ENCODE assay signal across 8 mouse cellular contexts in genomic region chr6:61180756-61181191, GRCm38 (mm10). TPM values are rescaled to one million over a fixed set of nuclear protein-coding genes. Genes with fewer than 3 reads are reported as not detected.
DNase-seq lines count a peak whose midpoint lies in the region; ATAC-seq and TF ChIP-seq lines count a peak whose summit lies in the region.

No protein-coding gene starts in this region.

- intact Hi-C loops in heart, adult 2 months (cut with DNase I) = loop anchor here (10.0 kb wide), 1 partner anchor 114 kb away; no protein-coding TSS in a partner anchor

- peak overlapping the region; percentile 68 for H3K4me3 ChIP-seq in heart, adult 2 months
- peak overlapping the region; percentile 62 for H3K4me3 ChIP-seq in liver, embryonic 11.5 days (ENCODE audit: low read depth, low read length)
- peak overlapping the region; percentile 83 for H3K4me3 ChIP-seq in neural tube, embryonic 12.5 days

- H3K27me3 ChIP-seq in heart, adult 2 months (ENCODE audit: control insufficient read depth, insufficient read depth, low read length) = no peaks in the 10 kb centered on the region
- peaks cover 30% of the 10 kb centered on the region for H3K27me3 ChIP-seq in liver, embryonic 11.5 days (replicated peaks; ENCODE audit: control insufficient read depth, insufficient read depth, low read length)
- H3K27me3 ChIP-seq in neural tube, embryonic 12.5 days (replicated peaks) = 0 out of 2 replicates have a peak, but pooled peaks cover 4% of the 10 kb centered on the region

- no peak for DNase-seq in heart, adult 2 months
- no peak for DNase-seq in heart, adult 11 months
- peak; percentile 1 to 6 for DNase-seq in adrenal gland, postnatal 36 days
- peak; percentile 19 to 40 for DNase-seq in frontal cortex, postnatal 14 days (ENCODE audit: low spot score in 2 of 2)
- peak; percentile 11 to 14 for DNase-seq in kidney, adult 8-10 months
- peak; percentile 31 for DNase-seq in liver, embryonic 11.5 days (ENCODE audit: low spot score)
- peak; percentile 2 for DNase-seq in yolk sac, embryonic 10.5 days (ENCODE audit: low spot score)

- peak; percentile 57 for ATAC-seq in liver, embryonic 11.5 days (replicated peaks; ENCODE audit: low FRiP score)
- ATAC-seq in neural tube, embryonic 12.5 days (ENCODE audit: low FRiP score, low read depth) = peak; percentile 78

- TF ChIP-seq EP300 in heart, adult 2 months (IDR thresholded peaks at IDR 0.05; ENCODE audit: insufficient read depth, low read depth, low read length) = no peak

- WGBS in heart, adult 2 months = 1% methylated on average over 42 of the region's 42 CpGs
- WGBS in liver, embryonic 11.5 days = under 1% methylated on average over 42 of the region's 42 CpGs
- under 1% methylated on average over 41 of the region's 42 CpGs for WGBS in neural tube, embryonic 12.5 days

- no peaks in the 10 kb centered on the region for H3K9me3 ChIP-seq in liver, embryonic 11.5 days (ENCODE audit: control insufficient read depth, low read length)
- H3K9me3 ChIP-seq in neural tube, embryonic 12.5 days = no peaks in the 10 kb centered on the region

- H3K36me3 ChIP-seq in heart, adult 2 months (ENCODE audit: control insufficient read depth, insufficient read depth, low read length) = no peaks in the 10 kb centered on the region
- no peaks in the 10 kb centered on the region for H3K36me3 ChIP-seq in liver, embryonic 11.5 days (ENCODE audit: control insufficient read depth, insufficient read depth, low read length)
- no peaks in the 10 kb centered on the region for H3K36me3 ChIP-seq in neural tube, embryonic 12.5 days

- no peaks in the 10 kb centered on the region for H3K79me2 ChIP-seq in heart, adult 2 months (replicated peaks; ENCODE audit: control insufficient read depth, insufficient read depth, low read length)

- no peak for TF ChIP-seq POLR2A in heart, adult 2 months (IDR thresholded peaks at IDR 0.05; ENCODE audit: insufficient read depth, low read depth, low read length)

- peak overlapping the region; percentile 98 for H3K4me2 ChIP-seq in liver, embryonic 11.5 days
- peak overlapping the region; percentile 94 for H3K4me2 ChIP-seq in neural tube, embryonic 12.5 days (replicated peaks)

- no peaks in the 10 kb centered on the region for H3K4me1 ChIP-seq in heart, adult 2 months (ENCODE audit: control insufficient read depth, insufficient read depth, low read length)
- no peaks in the 10 kb centered on the region for H3K4me1 ChIP-seq in liver, embryonic 11.5 days (replicated peaks; ENCODE audit: control insufficient read depth, insufficient read depth, low read length)
- H3K4me1 ChIP-seq in neural tube, embryonic 12.5 days = no peaks in the 10 kb centered on the region; the same call in 1 of the 2 replicates

- H3K27ac ChIP-seq in heart, adult 2 months = no peak overlapping the region; the same call in 1 of the 2 replicates
- no peak overlapping the region for H3K27ac ChIP-seq in liver, embryonic 11.5 days (ENCODE audit: low read depth, low read length)
- peak overlapping the region; percentile 82 for H3K27ac ChIP-seq in neural tube, embryonic 12.5 days

- no peak for TF ChIP-seq CTCF in heart, adult 2 months (IDR thresholded peaks at IDR 0.05)

- peak overlapping the region; percentile 77 for H3K9ac ChIP-seq in heart, adult 2 months (ENCODE audit: low read depth, low read length)
- peak overlapping the region; percentile 2; the same call in 1 of the 2 replicates for H3K9ac ChIP-seq in liver, embryonic 11.5 days (ENCODE audit: low read depth, low read length)
- H3K9ac ChIP-seq in neural tube, embryonic 12.5 days = peak overlapping the region; percentile 83

RNA-seq across cellular contexts. Expression of gene Ccser1, which starts 0.7 kb away (rescaled TPM):
- total RNA-seq in heart, adult 2 months (2021) = 1 to 10 TPM in 1 of 2 experiments, under 1 TPM in 1; 0.94 to 1.7 TPM
- polyA plus RNA-seq in heart, adult 2 months (2012; rRNA removed) = 0.45 and 0.64 TPM in 2 replicates
- total RNA-seq in adrenal gland, postnatal 36 days (2021) = 1 to 10 TPM; 2.1 to 3.1 TPM
- polyA plus RNA-seq in liver, embryonic 11.5 days (2014; fragmentation: Nextera tagmentation; extraction: Ambion mirVana) = 1.2 and 1.3 TPM in 2 replicates
- 19.4 and 20.6 TPM in 2 replicates for polyA plus RNA-seq in neural tube, embryonic 12.5 days (2016; fragmentation: Nextera tagmentation; extraction: Ambion mirVana)

Comparison
In these comparisons a context has a peak if more than half of its experiments do, and no peak if none do; other contexts are left out.
1. DNase-seq: peak in adrenal gland, postnatal 36 days (2 of 2), frontal cortex, postnatal 14 days (2 of 2), kidney, adult 8-10 months (2 of 2), liver, embryonic 11.5 days (single experiment) and yolk sac, embryonic 10.5 days (single experiment); none in heart, adult 2 months (0 of 2) and heart, adult 11 months (single experiment).
2. H3K9ac ChIP-seq: peak in every context shown above with its lines; median percentile 83 in neural tube, embryonic 12.5 days; 77 in heart, adult 2 months; 2 in liver, embryonic 11.5 days.
3. Peak in every context shown above with its lines, with median percentiles within 50 percentile points of each other: H3K4me3 ChIP-seq.